Mouse (Mus musculus) T-helper 1 cell (primary cell): ENCODE measurements around the gene Dpysl5.

Source experiments
- in situ Hi-C: fragments of 300-600 bp; cut with MboI, MseI; formaldehyde crosslinking; loops from one replicate; pipeline ENCODE4 v1.15.1; 2025; ENCODE audit warnings: high pct_unique_total_duplicates

Dpysl5 gene

GRCm38 (mm10) chr5:30818758-30819309 lies 107.5 kb downstream of the Dpysl5 start:
- in situ Hi-C loops, result loop anchor here (10.0 kb wide), 1 partner anchor 46 kb away; the partner anchor contains the start of gene Tmem214

GRCm38 (mm10) chr5:30822689-30823088 lies 111.3 kb downstream of the Dpysl5 start:
- in situ Hi-C loops, result no loop called here

DNA sequence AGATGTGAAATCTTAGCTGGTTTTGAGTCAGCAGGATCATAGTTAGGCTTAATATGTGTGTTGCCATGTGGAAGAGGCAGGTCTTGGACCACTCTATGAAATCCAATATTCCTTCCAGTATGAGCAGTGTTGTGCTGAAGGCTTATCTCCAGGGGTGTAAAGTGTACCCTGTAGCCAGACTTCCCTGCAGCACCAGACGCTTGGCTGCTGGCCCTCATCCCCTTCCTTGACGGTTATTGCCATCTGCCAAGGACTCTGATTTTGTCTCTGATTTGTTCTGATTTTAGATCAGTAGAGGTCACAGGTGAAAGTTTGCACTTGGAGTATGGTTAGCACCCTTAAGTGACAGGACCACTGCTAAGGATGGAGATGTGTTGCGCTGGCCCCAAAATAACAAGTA lies 111.7 kb downstream of the Dpysl5 start:
- in situ Hi-C loops, result no loop called here

GRCm38 (mm10) chr5:30824124-30824988 lies 113.0 kb downstream of the Dpysl5 start:
- in situ Hi-C loops, result no loop called here

GRCm38 (mm10) chr5:30825166-30825565 lies 113.8 kb downstream of the Dpysl5 start:
- in situ Hi-C loops, result no loop called here

DNA sequence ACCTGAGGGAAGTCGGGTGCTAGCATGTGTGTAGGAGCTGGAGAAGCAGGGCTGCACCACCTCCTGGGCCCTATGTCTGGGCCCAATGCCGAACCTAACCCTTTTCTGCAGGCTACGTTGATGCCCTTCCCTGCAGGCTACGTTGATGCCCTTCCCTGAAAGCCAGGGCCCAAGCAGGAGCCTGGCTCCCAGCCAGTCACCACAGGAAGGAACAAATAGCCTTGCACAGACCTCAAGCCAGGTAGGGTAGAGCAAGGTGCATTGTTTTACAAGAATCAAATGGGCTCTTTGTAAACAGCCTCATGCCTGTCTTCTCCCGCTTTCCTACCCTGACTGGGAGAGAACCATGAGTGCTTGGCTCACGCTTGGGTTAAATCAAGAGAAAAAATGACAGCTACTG lies 114.5 kb downstream of the Dpysl5 start:
- in situ Hi-C loops, result no loop called here

GRCm38 (mm10) chr5:30833416-30833815 lies 122.1 kb downstream of the Dpysl5 start:
- in situ Hi-C loops, result no loop called here

- in situ Hi-C loops, result no loop called here
Observed at GRCm38 (mm10) chr5:30839731-30840130, 128.4 kb downstream of the Dpysl5 start.

DNA sequence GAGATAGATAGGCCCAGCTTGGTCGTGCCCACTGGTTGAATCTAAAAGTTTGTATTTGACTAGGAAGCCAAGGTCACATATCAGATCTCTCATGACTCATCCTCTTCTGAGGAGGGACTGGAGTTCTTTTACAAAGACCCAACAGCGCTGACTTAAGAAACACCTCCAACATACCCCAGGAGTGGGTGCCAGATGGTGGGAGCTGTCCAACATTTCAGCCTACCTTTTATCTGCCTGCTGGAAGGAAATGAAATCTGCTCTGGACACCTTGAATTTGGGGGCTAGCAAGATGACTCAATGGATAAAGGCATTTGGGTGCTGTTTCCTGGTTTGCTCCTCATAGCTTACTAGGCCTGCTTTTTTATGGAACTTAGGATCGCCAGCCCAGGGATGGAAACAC lies 130.5 kb downstream of the Dpysl5 start:
- in situ Hi-C loops, result no loop called here
